Mouse (Mus musculus) layer of hippocampus, adult 9-11 months (tissue): ENCODE data around the gene Txndc11.
"Not testable (repeated sequence)": the region's sequence is repeated elsewhere in the genome, so short reads cannot be mapped to it uniquely, and the experiment has no call there.

Experiments
- DNase-seq: peaks from one replicate; pipeline ENCODE4 v3.0.0; 2022

Gene Txndc11

GRCm38 (mm10) chr16:11134348-11135344 lies at the start of gene Txndc11:
Gene Txndc11 (minus strand): TSS chr16:11134650.
- DNase-seq, result peak; percentile 99

DNA sequence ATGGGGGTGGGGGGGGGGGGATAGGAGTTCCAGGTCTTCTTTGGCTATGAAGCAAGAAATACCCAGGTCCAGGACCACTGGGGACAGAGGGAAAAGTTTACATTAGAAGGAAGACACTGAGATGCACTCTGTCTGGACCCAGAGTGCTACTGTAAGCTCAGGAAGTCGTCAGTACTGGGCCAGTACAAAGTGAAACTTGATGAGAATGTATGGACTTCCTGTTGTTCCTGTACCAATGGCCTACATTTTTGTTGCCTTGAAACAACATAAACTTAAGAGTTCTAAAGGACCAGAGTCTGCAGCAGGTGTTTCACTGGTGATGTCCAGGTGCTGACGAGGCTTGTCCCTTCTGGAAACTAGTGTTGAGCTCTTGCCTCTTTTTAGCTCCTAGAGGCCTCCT lies 43.0 kb upstream of the Txndc11 start:
- no peak for DNase-seq

DNA sequence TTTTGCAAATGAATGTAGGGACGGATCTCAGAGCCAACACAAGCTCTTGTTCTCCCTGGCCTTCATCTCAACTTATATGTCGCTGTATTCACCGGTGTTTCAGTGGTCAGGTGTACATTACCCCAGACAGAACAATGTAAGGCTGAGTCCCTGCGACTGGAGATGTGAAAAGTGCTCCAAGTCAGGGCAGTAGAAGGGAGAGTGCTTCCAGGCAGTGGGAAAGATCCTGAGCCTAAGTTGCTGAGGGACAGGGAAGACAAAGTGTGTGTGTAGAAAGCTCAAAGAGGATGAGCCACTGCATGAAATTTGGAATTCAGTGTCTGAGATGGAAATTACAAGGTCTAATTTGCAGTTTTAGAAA lies 42.4 kb upstream of the Txndc11 start:
- no peak for DNase-seq

- peak; percentile 92 for DNase-seq
Measured at GRCm38 (mm10) chr16:11176208-11176883, 41.9 kb upstream of the Txndc11 start, which contains the start of gene Zc3h7a. Gene Zc3h7a (minus strand): TSS chr16:11176393.

GRCm38 (mm10) chr16:11175489-11176207 lies 41.2 kb upstream of the Txndc11 start:
- peak; percentile 40 for DNase-seq

- no peak for DNase-seq
Measured at GRCm38 (mm10) chr16:11175100-11175488, 40.6 kb upstream of the Txndc11 start.

- DNase-seq, result peak; percentile 56
Measured at GRCm38 (mm10) chr16:11174671-11175081, 40.2 kb upstream of the Txndc11 start.

GRCm38 (mm10) chr16:11171679-11172078 lies 37.2 kb upstream of the Txndc11 start:
- no peak for DNase-seq

- peak; percentile 73 for DNase-seq
Measured at GRCm38 (mm10) chr16:11166431-11166830, 32.0 kb upstream of the Txndc11 start.

- DNase-seq, result no peak
Measured at GRCm38 (mm10) chr16:11164695-11165255, 30.3 kb upstream of the Txndc11 start.

DNA sequence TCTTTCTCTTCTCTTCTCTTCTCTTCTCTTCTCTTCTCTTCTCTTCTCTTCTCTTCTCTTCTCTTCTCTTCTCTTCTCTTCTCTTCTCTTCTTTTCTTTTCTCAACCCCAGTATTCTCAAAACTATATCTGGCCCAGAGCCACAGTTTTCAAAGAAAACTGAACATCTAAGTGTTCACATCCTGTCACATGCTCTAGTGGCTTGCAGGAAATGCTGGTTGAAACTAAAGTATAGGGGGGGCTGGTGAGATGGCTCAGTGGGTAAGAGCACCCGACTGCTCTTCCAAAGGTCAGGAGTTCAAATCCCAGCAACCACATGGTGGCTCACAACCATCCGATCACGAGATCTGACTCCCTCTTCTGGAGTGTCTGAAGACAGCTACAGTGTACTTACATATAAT lies 23.3 kb upstream of the Txndc11 start:
- not testable (repeated sequence) for DNase-seq

- DNase-seq, result no peak
Measured at GRCm38 (mm10) chr16:11154500-11154899, 20.1 kb upstream of the Txndc11 start.

- DNase-seq, result peak; percentile 95
Measured at GRCm38 (mm10) chr16:11143706-11144483, 9.4 kb upstream of the Txndc11 start.

GRCm38 (mm10) chr16:11133476-11134347 lies 738 bp downstream of the Txndc11 start:
- DNase-seq, result peak; percentile 33

DNA sequence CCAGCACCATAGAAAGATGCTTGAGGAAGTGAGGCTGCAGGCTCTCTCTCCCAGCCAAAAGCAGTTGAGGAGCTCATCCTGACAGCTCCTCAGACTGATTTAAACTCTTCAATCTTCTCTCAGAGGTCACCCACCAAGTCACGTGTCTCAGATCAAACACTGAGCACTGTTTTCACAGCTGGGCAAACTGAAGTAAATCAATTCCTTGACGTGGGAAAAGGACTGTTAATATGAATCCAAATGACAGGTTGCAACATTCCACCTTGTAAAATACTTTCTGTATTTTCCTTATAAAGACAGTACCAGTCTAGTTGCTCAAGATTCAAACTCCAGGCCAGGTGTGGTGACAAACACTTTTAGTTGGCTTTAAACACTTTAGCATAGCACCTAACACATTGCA lies 1.6 kb downstream of the Txndc11 start:
- DNase-seq, result no peak

GRCm38 (mm10) chr16:11128301-11128700 lies 6.1 kb downstream of the Txndc11 start:
- no peak for DNase-seq

DNA sequence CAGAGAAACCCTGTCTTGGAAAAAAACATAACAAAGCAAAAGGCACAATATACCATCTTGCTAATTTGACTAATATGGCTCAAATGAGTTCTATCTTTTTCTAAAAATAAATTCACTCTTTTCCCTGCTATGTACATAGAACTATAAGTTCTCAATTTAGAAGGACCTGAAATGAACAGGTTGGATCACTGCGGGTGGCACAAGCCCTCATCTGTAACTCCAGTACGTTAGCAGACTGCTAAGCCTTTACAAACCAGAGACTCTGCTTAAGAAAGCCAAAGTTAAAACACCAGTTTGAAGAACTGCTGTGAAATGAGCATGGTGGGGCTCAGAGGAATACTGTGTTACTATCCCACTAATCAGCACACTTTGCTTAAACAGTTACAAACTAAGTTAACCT lies 9.1 kb downstream of the Txndc11 start:
- no peak for DNase-seq

GRCm38 (mm10) chr16:11124110-11124509 lies 10.3 kb downstream of the Txndc11 start:
- DNase-seq, result no peak

DNA sequence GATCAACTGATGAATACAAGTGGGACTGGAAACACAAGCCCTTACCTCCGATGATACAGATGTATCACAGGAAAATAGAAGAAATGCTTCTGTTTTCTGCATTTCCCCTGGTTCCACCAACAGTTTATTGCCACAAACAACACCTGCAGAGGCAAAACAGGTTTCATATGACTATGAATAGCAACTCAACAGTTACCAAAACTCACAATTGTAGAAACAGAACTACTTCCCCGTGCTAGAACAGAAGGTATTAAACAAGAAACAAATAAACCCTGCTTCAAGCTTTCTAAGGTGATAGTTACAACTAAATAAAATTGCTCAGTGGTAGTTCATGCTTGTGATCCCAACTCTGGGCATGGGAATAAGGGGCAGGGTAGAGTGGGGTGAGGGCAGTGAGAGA lies 11.8 kb downstream of the Txndc11 start:
- no peak for DNase-seq

GRCm38 (mm10) chr16:11109198-11109740 lies 25.2 kb downstream of the Txndc11 start:
- no peak for DNase-seq

GRCm38 (mm10) chr16:11104905-11105304 lies 29.5 kb downstream of the Txndc11 start:
- no peak for DNase-seq
